Mouse (Mus musculus): Measurements from ENCODE around the gene Gtf3c5. TPM values are rescaled to one million over a fixed set of nuclear protein-coding genes. Genes with fewer than 3 reads are reported as not detected.

The Gtf3c5 gene
- 10 to 100 TPM; 14.8 TPM for total RNA-seq (2021)
- long read RNA-seq, experiment 1, partial matches to known transcripts, result 1 of 15 reads
- long read RNA-seq, experiment 1, other reads (novel, unspliced or antisense), result 10 of 15 reads
- long read RNA-seq, experiment 2, transcript Gtf3c5-201 (12 exons, 2,739 nt), result major isoform, 11 of 25 reads
- long read RNA-seq, experiment 2, partial matches to known transcripts, result 2 of 25 reads
- long read RNA-seq, experiment 2, other reads (novel, unspliced or antisense), result 12 of 25 reads

DNA sequence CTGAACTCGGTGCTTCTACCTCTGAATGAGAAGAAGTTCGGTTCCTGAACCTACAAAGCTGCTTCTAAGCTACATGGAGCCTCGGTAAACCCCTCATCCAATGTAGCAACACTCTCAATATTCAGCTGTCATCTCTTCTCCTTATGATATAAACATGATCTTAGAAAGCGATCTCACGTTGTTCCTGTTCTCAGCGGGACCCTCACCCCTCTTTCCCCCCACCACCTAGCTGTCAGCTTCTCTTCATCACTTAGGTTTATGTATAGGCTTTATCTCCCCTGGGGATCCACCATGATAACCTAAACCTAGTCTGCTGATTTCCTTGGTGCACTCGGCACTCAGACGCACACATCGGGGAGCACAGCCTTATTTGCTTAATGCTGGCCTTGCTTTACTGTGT lies at the start of gene Gtf3c5:
TSS of gene Gtf3c5 (minus strand) at position 101 of the 400 bp plus-strand sequence.
- no peak for DNase-seq (ENCODE audit: low spot score in 2 of 2)

DNA sequence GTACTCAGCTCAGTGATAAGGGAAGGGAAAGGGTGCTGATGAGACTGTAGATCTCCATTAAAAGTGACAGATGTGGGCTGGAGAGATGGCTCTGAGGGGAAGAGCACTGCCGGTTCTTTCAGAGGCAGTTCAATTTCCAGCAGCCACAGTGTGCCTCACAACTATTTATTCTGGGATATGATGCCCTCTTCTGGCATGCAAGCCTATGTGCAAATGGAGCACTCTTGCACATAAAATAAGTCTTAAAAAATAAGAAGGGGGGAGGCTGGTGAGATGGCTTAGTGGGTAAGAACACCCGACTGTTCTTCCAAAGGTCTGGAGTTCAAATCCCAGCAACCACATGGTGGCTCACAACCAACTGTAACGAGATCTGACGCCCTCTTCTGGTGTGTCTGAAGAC lies 49.6 kb upstream of the Gtf3c5 start:
- no peak for DNase-seq (ENCODE audit: low spot score in 2 of 2)

GRCm38 (mm10) chr2:28632626-28633025 lies 49.1 kb upstream of the Gtf3c5 start:
- no peak for DNase-seq (ENCODE audit: low spot score in 2 of 2)

- DNase-seq (ENCODE audit: low spot score in 2 of 2), result no peak
Measured at GRCm38 (mm10) chr2:28629911-28630381, 46.4 kb upstream of the Gtf3c5 start.

GRCm38 (mm10) chr2:28628053-28628452 lies 44.5 kb upstream of the Gtf3c5 start:
- no peak for DNase-seq (ENCODE audit: low spot score in 2 of 2)

DNA sequence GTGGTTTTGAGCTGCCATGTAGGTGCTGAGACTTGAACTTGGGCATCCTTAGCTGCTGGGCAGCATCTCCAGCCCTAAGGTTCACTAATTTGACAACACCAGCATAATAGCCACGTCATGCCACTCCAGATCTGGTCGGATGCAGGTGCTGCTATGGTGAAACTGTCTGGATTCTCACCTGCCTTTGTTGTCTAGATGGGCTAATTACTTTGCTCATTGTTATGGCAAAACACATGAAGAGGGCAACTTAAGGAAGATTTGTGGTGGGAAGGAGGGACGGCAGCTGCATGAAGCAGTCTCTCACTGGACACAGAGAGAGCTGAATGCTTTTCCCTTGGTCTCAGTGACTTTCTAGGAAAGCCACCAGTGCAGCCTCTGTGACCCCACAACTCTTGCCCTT lies 42.5 kb upstream of the Gtf3c5 start:
- DNase-seq (ENCODE audit: low spot score in 2 of 2), result no peak

GRCm38 (mm10) chr2:28624870-28625269 lies 41.3 kb upstream of the Gtf3c5 start:
- no peak for DNase-seq (ENCODE audit: low spot score in 2 of 2)

DNA sequence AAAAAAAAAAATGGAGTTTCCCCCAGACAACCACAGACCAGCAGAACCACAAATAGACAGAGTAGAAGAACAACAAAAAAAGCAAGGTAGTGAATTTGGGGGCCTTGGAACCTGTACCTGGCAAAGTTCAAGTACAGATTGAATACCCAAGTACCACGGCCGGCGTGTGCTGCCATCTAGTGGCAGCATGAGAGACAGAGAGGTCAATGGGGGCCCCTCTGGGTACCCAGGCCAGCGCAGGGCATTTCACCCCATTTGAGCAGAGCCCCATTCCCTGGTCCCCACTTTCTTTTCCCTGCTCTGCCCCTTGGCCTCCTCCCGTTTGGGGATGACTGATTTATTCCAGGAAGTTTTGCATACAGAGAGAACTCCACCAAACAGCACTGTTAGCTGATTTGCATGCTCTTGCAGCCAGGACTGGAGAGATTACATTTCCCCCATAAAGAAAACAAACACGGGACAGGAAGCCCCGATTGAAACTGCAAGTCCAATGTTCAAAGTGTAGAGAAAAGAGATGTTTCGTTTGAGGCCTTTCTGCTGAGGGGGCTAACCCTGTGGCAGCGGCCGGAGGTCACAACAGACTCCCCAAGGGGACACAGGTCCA lies 39.1 kb upstream of the Gtf3c5 start:
- no peak for DNase-seq (ENCODE audit: low spot score in 2 of 2)

GRCm38 (mm10) chr2:28621664-28622171 lies 38.2 kb upstream of the Gtf3c5 start, which contains the start of gene Gfi1b:
Gene Gfi1b, minus strand, starts transcription at chr2:28621982.
- no peak for DNase-seq (ENCODE audit: low spot score in 2 of 2)

- no peak for DNase-seq (ENCODE audit: low spot score in 2 of 2)
Measured at GRCm38 (mm10) chr2:28621111-28621510, 37.6 kb upstream of the Gtf3c5 start.

DNA sequence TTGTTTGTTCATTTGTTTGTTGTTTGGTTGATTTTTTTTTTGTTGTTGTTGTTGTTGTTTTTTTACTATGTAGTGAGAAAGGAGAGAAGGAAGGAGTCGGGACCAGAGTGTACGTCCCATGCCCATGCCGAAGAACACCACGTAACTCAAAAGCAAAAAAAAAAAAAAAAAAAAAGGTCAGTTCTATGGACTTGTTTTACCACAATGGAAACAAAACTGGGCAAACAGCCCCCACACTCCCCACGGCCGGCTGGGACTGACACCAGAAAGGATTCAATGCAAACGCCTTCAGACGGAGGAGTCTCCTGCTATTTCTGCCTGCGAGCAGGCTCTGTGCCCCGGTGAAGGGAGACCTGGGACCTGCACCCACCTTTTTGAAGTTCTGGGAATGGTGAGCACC lies 37.0 kb upstream of the Gtf3c5 start:
- no peak for DNase-seq (ENCODE audit: low spot score in 2 of 2)

- DNase-seq (ENCODE audit: low spot score in 2 of 2), result no peak
Measured at GRCm38 (mm10) chr2:28619369-28619768, 35.8 kb upstream of the Gtf3c5 start.

DNA sequence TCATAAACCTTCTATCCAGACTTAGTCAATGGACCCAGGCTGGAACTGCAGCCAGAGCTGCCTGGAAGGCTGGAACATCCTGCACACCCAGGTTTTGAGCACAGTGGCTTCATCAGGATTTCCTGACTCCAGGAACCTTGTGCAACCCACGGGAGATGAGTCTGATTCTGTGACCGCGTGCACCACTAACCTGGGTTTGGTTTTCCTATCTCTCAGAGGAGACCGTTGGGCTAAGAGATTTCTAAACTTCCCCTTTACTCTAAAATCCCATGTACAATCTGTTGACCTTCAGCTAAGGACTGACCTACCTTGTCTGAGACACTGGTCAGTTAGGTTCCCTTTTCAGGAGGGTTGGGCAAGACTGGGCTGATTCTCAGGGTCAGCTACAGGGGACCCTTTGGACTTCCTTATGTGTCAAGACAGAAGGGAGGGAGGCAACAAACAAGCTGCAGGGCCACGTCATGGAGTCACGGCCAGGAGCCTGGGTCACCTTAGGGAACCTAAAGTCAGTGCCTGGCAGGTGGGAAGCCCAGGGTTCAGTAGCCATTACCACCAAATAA lies 35.3 kb upstream of the Gtf3c5 start:
- no peak for DNase-seq (ENCODE audit: low spot score in 2 of 2)

DNA sequence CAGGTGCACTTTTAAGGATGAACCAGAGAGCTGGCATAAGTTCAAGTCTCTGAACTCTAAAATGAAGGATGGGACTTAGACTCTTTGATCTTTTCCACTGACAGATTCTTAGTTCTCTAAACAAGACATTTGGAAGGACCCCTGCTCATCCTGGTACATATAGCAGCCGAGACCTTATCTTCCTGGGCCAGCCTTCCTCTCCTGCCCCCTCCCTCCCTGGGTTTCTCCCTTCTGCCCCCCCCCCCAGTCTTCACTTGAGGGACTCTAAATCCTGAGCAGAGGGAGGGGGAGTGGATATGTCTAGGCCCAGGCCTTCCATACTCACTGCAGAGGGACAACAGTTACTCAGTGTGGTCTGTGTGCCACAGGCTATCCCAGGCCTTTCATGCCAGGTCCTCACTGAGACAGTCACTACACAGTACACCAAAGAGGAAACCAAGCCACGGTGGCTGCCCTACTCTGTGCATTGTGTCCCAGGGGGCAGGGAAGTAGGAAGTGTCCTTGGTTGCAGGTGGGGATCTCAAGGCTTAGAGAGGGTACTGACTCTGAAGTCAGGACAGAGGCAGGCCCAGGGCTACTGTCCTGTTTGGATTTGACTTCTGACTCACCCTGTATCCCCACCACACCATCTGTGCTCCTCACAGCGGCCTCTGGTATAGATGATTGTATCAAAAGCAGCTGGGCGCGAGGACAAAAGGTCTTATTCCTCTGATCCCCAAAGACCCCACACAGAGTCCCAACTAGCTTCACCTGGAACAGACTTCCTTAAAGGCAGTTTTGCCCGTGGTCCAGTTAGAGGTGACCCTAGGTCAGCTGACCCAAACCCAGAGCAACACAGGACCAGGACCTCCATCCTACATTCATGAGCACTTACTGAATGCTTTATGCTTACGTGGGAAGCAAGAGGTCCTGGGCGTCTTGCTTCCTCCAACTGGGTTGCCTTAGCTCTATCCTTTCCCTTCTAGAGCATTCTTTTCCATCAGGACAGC lies 34.2 kb upstream of the Gtf3c5 start:
- no peak for DNase-seq (ENCODE audit: low spot score in 2 of 2)

- DNase-seq (ENCODE audit: low spot score in 2 of 2), result no peak
Measured at GRCm38 (mm10) chr2:28616874-28617273, 33.3 kb upstream of the Gtf3c5 start.

GRCm38 (mm10) chr2:28616358-28616757 lies 32.8 kb upstream of the Gtf3c5 start:
- no peak for DNase-seq (ENCODE audit: low spot score in 2 of 2)

DNA sequence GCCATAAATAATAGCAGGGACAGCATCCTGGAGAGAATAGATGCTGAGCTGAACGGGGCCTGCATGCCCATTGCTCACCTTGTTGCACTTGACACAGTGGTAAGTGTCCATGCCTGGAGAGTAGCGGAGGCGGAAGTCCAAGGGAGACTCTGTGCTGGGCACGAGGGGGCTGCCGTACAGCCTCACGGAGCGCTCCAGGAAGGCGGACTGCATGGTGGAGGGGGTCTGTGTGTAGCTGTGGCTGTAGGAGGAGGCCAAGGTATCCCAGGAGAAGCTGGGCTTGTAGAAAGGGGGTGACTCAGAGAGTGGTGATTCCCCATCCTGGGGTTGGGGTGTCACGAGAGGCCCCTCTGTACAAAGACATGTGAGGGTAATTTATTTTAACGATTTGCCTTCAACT lies 30.0 kb upstream of the Gtf3c5 start:
- no peak for DNase-seq (ENCODE audit: low spot score in 2 of 2)

DNA sequence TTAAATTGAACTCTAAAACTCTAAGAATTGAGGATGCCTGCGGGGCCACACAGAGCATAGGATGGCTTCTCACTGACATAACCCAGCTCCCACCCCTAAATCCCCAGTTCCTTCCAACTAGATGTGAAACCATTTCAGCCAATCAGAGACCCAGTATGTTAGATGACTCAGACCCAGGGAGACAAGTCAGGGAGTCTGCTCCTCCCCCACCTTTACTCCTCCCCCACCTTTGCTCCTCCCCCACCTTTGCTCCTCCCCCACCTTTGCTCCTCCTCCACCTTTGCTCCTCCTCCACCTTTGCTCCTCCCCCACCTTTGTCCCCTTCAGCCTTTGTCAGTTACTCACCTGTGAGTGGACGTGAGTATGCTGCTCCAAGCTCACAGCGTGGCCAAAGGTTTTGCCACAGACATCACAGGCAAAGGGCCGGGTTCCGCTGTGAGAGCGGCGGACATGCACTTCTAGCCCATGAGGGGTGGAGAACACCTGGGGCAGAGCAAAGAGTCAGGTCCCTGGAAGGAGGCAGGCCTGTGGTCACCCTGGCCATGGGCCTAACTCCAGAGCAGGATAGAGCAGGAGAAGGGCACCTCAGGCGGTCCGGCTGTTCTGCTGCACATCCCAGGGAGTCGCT lies 29.0 kb upstream of the Gtf3c5 start:
- no peak for DNase-seq (ENCODE audit: low spot score in 2 of 2)

DNA sequence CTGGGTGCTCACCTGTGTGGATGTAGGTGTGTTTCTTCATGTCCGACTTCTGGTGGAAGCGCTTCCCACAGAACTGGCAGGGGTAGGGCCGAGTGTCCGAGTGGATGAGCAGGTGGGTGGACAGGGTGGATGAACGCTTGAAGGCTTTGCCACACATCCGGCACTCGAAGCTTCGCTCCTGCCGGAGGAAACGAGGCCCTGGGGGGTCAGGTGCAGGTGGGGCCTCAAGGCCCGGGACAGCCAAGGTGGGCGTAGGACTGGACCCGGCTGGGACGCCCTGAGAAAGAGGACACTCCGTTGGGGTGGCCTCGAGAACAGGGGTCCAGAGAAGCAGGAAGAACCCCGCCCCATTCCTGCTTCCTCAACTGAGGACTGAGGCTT lies 27.8 kb upstream of the Gtf3c5 start:
- no peak for DNase-seq (ENCODE audit: low spot score in 2 of 2)

- no peak for DNase-seq (ENCODE audit: low spot score in 2 of 2)
Measured at GRCm38 (mm10) chr2:28610716-28611406, 27.3 kb upstream of the Gtf3c5 start.

Measured in gastrocnemius, postnatal 4 days (tissue).